Mouse (Mus musculus): ENCODE measurements around the gene Fiz1. TPM values are rescaled to one million over a fixed set of nuclear protein-coding genes. Genes with fewer than 3 reads are reported as not detected.

Gene Fiz1
- polyA plus RNA-seq, 1 experiment from 2014 or later, result 23.4 TPM

DNA sequence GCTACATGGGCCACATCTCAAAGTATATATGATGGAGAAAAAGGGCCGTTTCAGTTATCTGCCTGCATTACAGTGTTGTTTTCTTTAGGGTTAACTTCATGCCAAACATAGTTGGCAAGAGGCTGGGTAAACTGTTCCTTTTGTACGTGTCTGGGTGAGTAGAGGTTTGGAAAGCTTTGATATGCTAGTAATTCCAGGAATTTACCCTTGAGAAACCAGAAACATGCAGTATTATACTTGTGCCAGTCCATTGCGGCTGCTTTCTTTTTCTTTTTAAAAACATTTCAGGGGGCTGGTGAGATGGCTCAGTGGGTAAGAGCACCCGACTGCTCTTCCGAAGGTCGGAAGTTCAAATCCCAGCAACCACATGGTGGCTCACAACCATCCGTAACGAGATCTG is 17.6 kb downstream of the Fiz1 start:
- Histone ChIP-seq H3K9ac (ENCODE audit: low read length) (peak overlapping the region; percentile 92; the same call in 1 of the 2 replicates), H3K9me3 (ENCODE audit: control insufficient read depth, low read length) (no peaks in the 10 kb centered on the region), H3K36me3 (ENCODE audit: control insufficient read depth, insufficient read depth, low read length) (peaks cover 22% of the 10 kb centered on the region), H3K4me3 (ENCODE audit: control insufficient read depth in 1 of 2, insufficient read depth in 1 of 2, low read depth in 1 of 2, low read length in 2 of 2) (peak overlapping the region in 1 of 2 experiments; percentile 79; a peak in 1 of 4 replicates), H3K4me1 (ENCODE audit: control insufficient read depth in 2 of 2, insufficient read depth in 2 of 2, low read length in 2 of 2) (peaks cover 10 to 25% of the 10 kb centered on the region in 2 experiments; a peak in 3 of 4 replicates), H3K4me2 (ENCODE audit: low read length) (peak overlapping the region; percentile 90), H3K27ac (replicated peaks in 1 of 2; ENCODE audit: control insufficient read depth in 1 of 2, insufficient read depth in 1 of 2, low read depth in 2 of 2, low read length in 2 of 2) (peak overlapping the region in 1 of 2 experiments; percentile 55; a peak in 1 of 4 replicates), H3K27me3 (ENCODE audit: control insufficient read depth, insufficient read depth, low read length) (peaks cover 23% of the 10 kb centered on the region)
- 37% methylated on average over 7 of the region's 8 CpGs for WGBS
- ATAC-seq (ENCODE audit: insufficient number of reproducible peaks, insufficient read depth, low FRiP score, low read depth), result no peak

DNA sequence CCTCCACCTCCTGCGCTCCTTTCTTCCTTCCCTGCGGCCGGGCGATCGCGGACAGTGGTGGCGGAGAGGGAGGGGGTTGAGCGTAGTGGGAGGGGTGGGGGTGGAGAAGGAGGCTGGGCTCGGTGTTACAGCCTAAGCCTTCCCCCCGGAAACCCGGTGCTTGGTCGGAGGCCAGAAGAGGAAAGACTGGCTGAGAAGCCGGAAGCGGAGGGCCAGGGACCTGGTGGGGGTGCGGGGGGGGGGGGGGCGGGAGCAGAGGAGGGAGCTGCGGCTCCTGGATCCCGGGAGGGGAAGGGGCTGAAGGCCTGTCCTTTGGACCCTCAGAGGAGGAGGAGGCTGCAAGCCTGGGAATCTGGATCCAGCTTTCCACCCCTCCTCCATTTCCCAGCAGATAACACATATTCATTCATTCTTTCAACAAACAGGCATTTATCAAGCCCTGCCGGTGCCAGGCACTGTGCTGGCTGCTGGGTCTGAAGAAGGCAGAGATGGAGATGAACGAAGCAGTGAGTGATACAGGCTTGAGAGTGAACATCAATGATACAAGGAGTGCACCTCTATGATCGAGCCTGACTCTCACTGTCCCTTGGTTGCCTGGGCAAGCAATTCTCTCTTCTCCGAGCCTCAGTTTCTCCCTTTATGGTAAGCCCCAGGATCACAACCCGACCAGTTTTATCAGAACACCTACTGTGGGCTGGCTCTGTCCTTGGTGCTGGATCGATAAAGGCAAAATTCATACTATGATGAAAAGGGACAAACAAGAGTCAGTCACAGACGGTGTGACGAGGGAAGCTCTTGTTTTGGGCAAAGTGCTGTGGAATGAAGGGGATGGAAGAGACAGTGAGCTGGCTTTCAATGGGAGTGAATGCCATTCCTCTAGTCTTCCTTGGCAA is 18.2 kb downstream of the Fiz1 start, which contains the start of gene Zfp579:
Zfp579 (minus strand) TSS at position 156 of the 893 bp plus-strand sequence.
- H3K27ac ChIP-seq (replicated peaks in 1 of 2; ENCODE audit: control insufficient read depth in 1 of 2, insufficient read depth in 1 of 2, low read depth in 2 of 2, low read length in 2 of 2), result peak within 1 kb of the TSS; percentile 55 to 59
- WGBS, result 6% methylated on average over 15 of the region's 26 CpGs
- H3K9me3 ChIP-seq (ENCODE audit: control insufficient read depth, low read length), result no peaks in the 10 kb centered on the region
- peaks cover 23% of the 10 kb centered on the region for H3K27me3 ChIP-seq (ENCODE audit: control insufficient read depth, insufficient read depth, low read length)
- peaks cover 28% of the 10 kb centered on the region for H3K36me3 ChIP-seq (ENCODE audit: control insufficient read depth, insufficient read depth, low read length)
- peak within 1 kb of the TSS; percentile 79 to 85 for H3K4me3 ChIP-seq (ENCODE audit: control insufficient read depth in 1 of 2, insufficient read depth in 1 of 2, low read depth in 1 of 2, low read length in 2 of 2)
- H3K4me2 ChIP-seq (ENCODE audit: low read length), result peak within 1 kb of the TSS; percentile 90
- peak within 1 kb of the TSS; percentile 92 for H3K9ac ChIP-seq (ENCODE audit: low read length)
- peak; percentile 73 for ATAC-seq (ENCODE audit: insufficient number of reproducible peaks, insufficient read depth, low FRiP score, low read depth)
- peaks cover 10 to 25% of the 10 kb centered on the region in 2 experiments; a peak in 3 of 4 replicates for H3K4me1 ChIP-seq (ENCODE audit: control insufficient read depth in 2 of 2, insufficient read depth in 2 of 2, low read length in 2 of 2)

DNA sequence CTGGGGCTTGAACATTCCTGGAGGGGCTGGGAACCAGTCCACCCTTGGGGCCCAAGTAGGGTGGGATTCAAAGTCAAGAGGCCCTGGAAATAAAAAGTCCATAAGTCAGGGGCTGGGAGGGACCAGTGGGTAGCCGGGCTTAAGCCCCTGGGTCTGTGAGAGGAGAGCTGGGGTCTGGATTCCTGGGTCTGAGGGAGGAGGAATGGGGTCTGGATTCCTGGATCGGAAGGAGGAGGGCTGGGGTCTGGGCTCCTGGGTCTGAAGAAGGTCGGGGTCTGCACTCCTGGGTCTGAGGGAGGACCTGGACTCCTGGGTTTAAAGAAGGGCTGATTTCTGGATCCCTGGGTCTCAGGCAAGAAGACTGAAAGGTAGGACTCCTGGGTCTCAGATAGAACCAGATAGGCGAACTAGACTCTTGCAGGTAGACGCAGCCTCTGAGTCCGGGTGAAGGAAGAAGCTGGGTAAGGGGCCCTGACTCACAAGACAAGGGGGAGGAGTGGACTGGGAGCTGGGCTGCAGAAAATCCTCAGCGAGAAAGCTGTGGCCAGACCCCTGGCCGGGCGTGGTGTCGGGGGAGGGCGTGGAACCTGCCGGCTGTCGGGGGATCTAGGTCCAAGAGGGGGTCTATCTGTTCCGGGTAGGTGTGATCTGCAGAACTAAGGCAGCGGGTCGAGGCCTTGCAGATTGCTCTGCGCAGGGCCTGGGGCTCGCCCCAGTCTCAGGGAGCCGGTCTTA is 19.1 kb downstream of the Fiz1 start:
- Histone ChIP-seq H3K27me3 (ENCODE audit: control insufficient read depth, insufficient read depth, low read length) (peaks cover 23% of the 10 kb centered on the region), H3K36me3 (ENCODE audit: control insufficient read depth, insufficient read depth, low read length) (peaks cover 28% of the 10 kb centered on the region), H3K9me3 (ENCODE audit: control insufficient read depth, low read length) (no peaks in the 10 kb centered on the region), H3K4me2 (ENCODE audit: low read length) (peak overlapping the region; percentile 90), H3K9ac (ENCODE audit: low read length) (peak overlapping the region; percentile 92), H3K4me3 (ENCODE audit: control insufficient read depth in 1 of 2, insufficient read depth in 1 of 2, low read depth in 1 of 2, low read length in 2 of 2) (peak overlapping the region; percentile 79 to 85), H3K4me1 (ENCODE audit: control insufficient read depth in 2 of 2, insufficient read depth in 2 of 2, low read length in 2 of 2) (peaks cover 10 to 25% of the 10 kb centered on the region in 2 experiments; a peak in 3 of 4 replicates), H3K27ac (replicated peaks in 1 of 2; ENCODE audit: control insufficient read depth in 1 of 2, insufficient read depth in 1 of 2, low read depth in 2 of 2, low read length in 2 of 2) (peak overlapping the region; percentile 42 to 55; a peak in 3 of 4 replicates)
- 7% methylated on average over 19 of the region's 19 CpGs for WGBS
- ATAC-seq (ENCODE audit: insufficient number of reproducible peaks, insufficient read depth, low FRiP score, low read depth), result peak; percentile 7; the same call in 1 of the 2 replicates

DNA sequence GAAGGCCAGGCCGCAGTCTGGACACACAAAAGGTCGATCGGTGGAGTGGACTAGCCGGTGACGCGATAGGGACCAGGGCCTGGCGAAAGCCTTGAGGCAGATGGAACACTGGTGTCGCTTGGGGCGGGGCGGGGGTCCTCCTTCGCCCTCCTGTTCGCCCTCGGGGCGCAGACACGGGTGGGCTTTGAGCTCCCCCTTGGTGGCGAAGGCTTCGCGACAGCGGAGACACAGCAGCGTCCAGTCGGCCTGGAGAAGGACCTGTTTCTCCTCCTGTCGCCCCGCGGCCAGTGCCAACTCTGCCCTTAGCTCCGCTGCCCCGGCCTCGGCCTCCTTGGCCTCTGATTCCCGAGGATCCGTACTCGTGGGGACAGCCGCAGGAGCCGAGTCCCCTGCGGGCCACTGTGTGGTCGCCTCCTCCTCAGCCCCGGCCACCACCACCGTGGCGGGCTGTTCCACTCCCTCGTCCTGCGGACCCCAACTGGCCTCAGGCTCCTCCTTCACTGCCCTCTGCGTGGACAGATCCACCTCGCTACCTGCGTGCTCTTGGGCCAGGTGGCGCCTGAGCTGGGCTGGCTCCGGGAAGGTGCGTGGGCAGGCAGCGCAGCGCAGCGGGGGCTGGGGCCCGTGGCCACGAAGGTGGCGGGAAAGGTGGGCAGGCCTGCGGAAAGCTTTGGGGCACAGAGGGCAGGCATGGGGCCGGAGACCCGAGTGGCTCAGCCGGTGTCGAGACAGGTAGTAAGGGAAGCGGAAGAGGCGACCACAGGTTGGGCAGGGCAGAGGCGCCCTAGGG is 20.3 kb downstream of the Fiz1 start:
- Histone ChIP-seq H3K9me3 (ENCODE audit: control insufficient read depth, low read length) (no peaks in the 10 kb centered on the region), H3K4me3 (ENCODE audit: control insufficient read depth in 1 of 2, insufficient read depth in 1 of 2, low read depth in 1 of 2, low read length in 2 of 2) (peak overlapping the region; percentile 6 to 79; a peak in 1 of 4 replicates), H3K27ac (replicated peaks in 1 of 2; ENCODE audit: control insufficient read depth in 1 of 2, insufficient read depth in 1 of 2, low read depth in 2 of 2, low read length in 2 of 2) (no peak overlapping the region), H3K27me3 (ENCODE audit: control insufficient read depth, insufficient read depth, low read length) (peaks cover 23% of the 10 kb centered on the region), H3K36me3 (ENCODE audit: control insufficient read depth, insufficient read depth, low read length) (peaks cover 28% of the 10 kb centered on the region), H3K4me2 (ENCODE audit: low read length) (peak overlapping the region; percentile 90), H3K4me1 (ENCODE audit: control insufficient read depth in 2 of 2, insufficient read depth in 2 of 2, low read length in 2 of 2) (peaks cover 10 to 25% of the 10 kb centered on the region in 2 experiments; a peak in 3 of 4 replicates), H3K9ac (ENCODE audit: low read length) (0 out of 2 replicates have a peak overlapping the region, but pooled peaks have one; percentile 30)
- no peak for ATAC-seq (ENCODE audit: insufficient number of reproducible peaks, insufficient read depth, low FRiP score, low read depth)
- WGBS, result 37% methylated on average over 54 of the region's 59 CpGs

DNA sequence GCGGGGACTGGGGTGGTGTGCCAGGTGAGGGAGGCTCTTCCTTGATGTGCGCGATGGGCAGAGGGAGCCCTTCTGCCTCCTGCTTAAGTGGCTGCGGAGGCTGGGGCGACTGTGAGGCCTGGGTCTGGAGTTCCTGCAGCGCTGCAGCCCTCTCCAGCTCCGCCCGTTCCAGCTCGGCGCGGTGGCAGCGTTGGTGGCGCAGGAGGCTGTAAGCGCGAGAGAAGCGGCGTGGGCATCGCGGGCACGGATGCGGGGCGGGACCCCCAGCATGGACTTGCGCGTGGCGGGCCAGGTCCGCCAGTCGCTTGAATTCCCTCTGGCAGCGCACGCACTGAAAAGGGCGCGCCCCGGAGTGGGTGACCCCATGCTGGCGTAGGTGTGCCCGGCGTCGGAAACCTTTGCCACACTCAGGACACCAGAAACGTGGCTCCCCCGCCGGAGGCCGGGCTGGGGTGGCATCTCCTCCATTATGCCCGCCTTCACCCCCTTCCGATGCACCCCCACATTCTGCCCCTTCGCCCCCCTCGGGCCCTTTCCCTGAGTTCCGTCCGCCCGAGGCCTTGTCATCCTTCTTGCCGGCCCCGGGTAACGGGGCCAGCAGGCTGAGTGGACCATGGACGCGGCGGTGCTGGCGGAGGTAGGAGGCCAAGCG is 21.0 kb downstream of the Fiz1 start:
- ATAC-seq (ENCODE audit: insufficient number of reproducible peaks, insufficient read depth, low FRiP score, low read depth), result no peak
- 40% methylated on average over 47 of the region's 55 CpGs for WGBS
- Histone ChIP-seq H3K4me3 (ENCODE audit: control insufficient read depth in 1 of 2, insufficient read depth in 1 of 2, low read depth in 1 of 2, low read length in 2 of 2) (peak overlapping the region; percentile 6 to 79; a peak in 1 of 4 replicates), H3K9ac (ENCODE audit: low read length) (0 out of 2 replicates have a peak overlapping the region, but pooled peaks have one; percentile 30), H3K4me1 (ENCODE audit: control insufficient read depth in 2 of 2, insufficient read depth in 2 of 2, low read length in 2 of 2) (peaks cover 10 to 25% of the 10 kb centered on the region in 2 experiments; a peak in 3 of 4 replicates), H3K27me3 (ENCODE audit: control insufficient read depth, insufficient read depth, low read length) (peaks cover 23% of the 10 kb centered on the region), H3K36me3 (ENCODE audit: control insufficient read depth, insufficient read depth, low read length) (peaks cover 28% of the 10 kb centered on the region), H3K27ac (replicated peaks in 1 of 2; ENCODE audit: control insufficient read depth in 1 of 2, insufficient read depth in 1 of 2, low read depth in 2 of 2, low read length in 2 of 2) (no peak overlapping the region), H3K4me2 (ENCODE audit: low read length) (peak overlapping the region; percentile 90), H3K9me3 (ENCODE audit: control insufficient read depth, low read length) (no peaks in the 10 kb centered on the region)

DNA sequence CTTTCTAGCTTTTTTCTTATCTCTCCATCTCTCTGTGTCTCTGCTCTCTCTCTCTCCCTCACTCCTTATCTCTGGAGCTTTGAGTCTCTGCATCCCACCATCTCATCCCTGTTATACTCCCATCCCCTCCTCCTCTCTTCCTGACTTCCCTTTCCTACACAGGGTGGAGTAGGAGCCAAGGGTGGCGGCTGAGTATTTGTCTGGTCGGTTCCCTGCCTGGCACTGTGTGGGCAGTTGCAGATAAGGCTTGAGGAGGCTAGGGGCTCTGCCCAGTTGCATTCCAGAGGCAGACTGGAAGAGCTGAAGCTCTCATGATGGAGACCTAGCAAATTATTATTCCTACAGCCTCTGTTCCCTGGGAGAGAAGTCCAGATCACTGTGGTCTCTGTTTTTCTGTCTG is 26.2 kb downstream of the Fiz1 start:
- H3K36me3 ChIP-seq (ENCODE audit: control insufficient read depth, insufficient read depth, low read length), result peaks cover 19% of the 10 kb centered on the region
- no peak for ATAC-seq (ENCODE audit: insufficient number of reproducible peaks, insufficient read depth, low FRiP score, low read depth)
- H3K27ac ChIP-seq (replicated peaks in 1 of 2; ENCODE audit: control insufficient read depth in 1 of 2, insufficient read depth in 1 of 2, low read depth in 2 of 2, low read length in 2 of 2), result no peak overlapping the region
- 30% methylated on average over 2 of the region's 2 CpGs for WGBS
- peaks cover 4% of the 10 kb centered on the region for H3K27me3 ChIP-seq (ENCODE audit: control insufficient read depth, insufficient read depth, low read length)
- no peak overlapping the region for H3K4me3 ChIP-seq (ENCODE audit: control insufficient read depth in 1 of 2, insufficient read depth in 1 of 2, low read depth in 1 of 2, low read length in 2 of 2)
- no peaks in the 10 kb centered on the region for H3K4me1 ChIP-seq (ENCODE audit: control insufficient read depth in 2 of 2, insufficient read depth in 2 of 2, low read length in 2 of 2)
- H3K9ac ChIP-seq (ENCODE audit: low read length), result no peak overlapping the region
- no peaks in the 10 kb centered on the region for H3K9me3 ChIP-seq (ENCODE audit: control insufficient read depth, low read length)
- no peak overlapping the region for H3K4me2 ChIP-seq (ENCODE audit: low read length)
